Mouse (Mus musculus): ENCODE measurements at regions not wholly inside any gene's neighbourhood (a gene's known extent, or its start where the extent isn't known, plus 50 kb on each side); places are given as distances from the start of the nearest gene placed in this dataset.
"Not testable (repeated sequence)": the region's sequence is repeated elsewhere in the genome, so short reads cannot be mapped to it uniquely, and the experiment has no call there.

DNA sequence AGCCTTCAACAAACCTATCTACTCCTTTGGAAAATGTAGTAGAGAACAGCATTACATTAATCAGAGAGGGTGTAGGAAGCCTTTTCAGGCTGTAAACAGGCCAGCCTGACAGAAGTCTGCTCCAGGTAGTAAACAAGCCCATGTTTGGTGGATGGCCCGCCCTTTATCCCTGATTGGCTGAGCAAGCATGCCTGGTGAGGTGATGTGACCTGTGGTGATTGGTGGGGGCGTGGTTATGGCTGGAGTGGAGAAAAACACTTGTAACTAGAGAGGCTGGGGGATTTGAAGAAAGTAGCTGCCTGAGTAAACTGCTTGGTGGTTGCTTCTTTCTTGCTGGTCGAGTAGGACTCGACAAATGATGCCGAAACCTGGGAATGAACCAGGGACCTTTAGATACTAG, 621.3 kb upstream of the Dsel start:
- not testable (repeated sequence) for DNase-seq (ENCODE audit: low spot score)

DNA sequence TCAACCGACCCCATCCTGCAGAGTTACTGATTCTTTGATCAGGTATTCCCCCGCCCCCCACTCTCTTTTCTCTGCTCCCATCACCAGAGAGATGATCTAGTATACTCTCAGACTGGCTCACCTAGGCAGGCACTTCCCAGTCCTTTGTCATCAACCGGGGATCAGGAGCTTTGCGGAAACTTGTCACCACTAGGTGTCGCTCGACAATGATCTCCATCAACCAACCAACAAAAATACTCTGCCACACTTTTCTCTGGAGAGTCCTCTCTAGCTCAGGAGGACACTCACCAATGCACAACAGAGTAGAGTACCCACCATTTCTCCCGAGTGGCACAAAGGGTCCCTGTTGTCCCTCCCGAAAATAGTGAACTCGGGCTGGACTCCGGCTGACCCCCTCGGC, 591.3 kb upstream of the Dsel start:
- peak; percentile 10 for DNase-seq (ENCODE audit: low spot score)

DNA sequence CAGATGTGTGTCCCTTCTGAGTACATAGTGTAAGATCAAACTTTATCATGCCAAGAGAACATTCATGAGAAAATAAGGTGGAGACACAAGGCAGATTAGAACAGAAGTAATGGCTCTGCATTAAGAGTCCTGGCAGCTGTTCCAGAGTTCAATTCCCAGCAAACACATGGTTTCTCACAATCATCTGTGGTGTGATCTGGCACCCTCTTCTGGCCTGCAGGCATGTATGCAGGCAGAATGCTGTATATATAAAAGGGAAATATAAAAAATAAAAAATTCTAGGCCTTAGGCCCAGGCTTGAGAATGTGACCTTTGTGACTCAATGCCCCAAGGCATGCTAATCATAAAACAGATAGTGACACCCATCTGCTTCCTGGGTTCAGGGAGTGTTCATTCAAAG, 587.7 kb upstream of the Dsel start:
- DNase-seq (ENCODE audit: low spot score): no peak

DNA sequence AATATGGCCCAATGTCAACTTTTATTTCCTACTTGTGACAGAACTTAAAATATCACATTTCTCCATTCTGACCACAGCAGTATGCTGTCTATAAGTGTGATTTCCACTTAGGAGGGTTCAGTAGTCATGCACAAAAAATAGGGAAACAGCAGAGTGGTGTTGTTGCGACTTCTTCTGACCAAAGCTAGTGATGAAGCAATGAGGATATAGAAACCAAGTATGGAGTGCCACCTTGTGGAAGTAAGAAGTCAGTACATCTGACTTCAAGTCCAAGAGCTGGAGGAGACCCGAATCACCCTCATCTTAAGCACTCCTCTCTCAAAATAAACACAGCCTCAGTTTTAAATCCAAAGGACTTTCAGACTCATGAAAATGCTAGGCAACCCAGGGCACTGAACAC, 586.9 kb upstream of the Dsel start:
- DNase-seq (ENCODE audit: low spot score): no peak

DNA sequence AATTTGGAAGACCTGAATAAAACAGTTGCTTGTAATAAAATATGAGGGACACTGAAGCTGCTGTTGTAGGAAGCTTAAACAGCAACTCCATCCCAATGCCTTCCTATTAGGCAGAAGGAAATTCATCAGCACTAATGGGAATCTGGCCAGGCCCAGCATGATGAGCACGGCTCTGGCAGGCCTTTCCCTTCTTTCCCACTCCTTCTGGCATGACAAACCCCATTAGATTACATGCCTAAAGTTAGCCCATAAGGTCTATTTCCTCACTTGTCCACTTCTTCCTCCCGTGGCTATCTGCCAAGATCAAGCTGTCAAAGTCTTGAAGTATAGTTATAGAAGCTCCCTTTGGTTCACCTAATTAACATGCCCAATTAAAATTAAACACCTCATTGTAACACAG, 574.4 kb upstream of the Dsel start:
- DNase-seq (ENCODE audit: low spot score): no peak

DNA sequence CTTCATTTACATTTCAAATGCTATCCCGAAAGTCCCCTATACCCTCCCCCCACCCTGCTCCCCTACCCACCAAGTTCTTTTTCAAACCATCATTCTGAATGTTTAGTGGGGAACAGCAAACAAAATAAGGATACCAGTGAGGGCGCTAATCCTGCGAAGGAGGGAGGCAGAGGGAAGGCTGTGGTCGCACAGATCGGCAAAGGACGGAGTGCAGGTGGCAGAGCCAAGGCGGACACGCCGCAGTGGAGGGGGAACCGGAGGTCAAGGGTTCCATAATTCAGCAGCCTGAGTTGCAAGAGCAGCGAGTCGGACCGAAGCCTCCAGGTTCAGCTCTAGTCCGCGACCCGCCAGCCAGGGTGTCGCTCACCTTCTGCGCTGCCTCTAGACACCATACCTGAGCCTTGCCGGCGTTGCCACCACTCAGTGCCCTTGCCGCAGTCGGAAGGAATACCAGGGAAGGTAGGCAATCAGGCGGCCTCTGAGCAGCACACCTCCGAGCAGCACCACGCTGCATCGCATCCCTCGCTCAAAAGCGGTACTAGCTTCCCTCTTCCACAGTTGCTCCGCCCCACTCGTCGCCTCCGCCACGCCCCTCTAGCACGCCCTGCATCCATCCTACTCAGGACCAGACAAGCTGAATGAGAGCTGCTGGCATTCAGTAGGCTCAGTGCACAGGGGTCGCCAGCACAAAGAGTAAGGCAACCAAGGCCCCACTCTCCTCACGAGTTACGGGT, 551.8 kb upstream of the Dsel start:
- no peak for DNase-seq (ENCODE audit: low spot score)

DNA sequence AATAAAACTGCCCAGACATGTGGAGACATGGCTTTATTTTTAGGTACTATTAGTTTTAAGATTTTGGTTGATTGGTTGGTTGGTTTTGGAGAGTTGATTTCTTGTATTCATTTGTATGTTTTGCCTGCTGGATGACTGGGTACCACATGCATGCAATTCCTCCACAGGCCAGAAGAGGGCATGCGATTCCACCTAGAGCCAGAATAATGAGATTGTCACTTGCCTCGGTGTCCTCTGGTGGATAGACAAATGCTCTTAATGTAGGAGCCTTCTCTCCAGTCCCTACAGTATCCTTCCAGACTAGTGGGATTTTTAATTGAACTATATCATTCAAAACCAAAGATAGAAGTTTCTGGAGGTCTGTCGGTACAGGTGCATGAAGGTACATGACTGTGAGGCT, 524.1 kb upstream of the Dsel start:
- peak; percentile 20 for DNase-seq (ENCODE audit: low spot score)

DNA sequence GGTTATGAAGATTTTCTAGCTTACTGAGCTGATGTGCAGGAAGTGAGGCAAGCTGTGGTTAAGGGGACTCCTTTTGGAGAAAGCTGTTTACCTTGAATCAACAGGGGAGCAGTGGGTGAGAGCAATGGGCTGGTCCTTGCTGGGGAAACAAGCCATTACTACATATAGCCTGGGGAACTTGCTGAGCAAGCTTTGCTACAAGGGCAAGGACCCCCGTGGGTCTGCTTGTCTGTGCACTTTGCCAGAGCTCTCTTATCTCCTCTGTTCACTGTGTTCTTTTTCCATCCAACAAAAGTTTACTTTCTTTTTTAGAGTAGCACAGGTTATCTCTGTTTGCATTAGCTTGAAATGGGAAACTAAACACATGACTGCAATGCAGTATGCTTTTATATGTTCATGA, 519.3 kb upstream of the Dsel start:
- no peak for DNase-seq (ENCODE audit: low spot score)

DNA sequence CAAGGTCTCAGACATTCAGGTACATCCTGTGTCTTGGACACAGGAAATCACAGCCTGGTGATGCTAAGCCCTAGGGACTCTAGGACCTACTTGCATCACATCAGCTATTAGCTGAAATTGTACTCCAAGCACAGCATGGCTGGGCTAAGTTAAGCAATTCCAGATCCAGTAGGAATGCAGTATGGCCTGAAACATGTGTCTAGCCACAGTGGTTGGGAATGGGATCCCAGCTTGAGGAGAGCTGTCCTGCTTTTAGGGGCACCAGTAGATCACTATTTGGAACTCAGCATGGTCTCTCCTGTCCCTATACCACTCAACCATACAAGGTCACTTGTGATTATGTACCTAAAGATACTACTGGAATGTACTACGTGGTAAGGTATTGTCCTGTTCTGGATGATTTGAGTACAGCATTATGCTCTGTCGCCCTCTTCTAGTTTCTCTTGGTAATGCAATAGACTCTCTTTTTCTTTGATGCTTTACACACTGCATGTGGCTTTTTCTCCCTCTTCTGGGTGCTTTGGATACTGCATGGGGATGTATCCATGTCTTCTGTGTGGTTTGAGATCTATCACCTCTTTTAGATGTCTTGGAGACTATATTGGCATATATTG, 515.0 kb upstream of the Dsel start:
- DNase-seq (ENCODE audit: low spot score): peak; percentile 7

DNA sequence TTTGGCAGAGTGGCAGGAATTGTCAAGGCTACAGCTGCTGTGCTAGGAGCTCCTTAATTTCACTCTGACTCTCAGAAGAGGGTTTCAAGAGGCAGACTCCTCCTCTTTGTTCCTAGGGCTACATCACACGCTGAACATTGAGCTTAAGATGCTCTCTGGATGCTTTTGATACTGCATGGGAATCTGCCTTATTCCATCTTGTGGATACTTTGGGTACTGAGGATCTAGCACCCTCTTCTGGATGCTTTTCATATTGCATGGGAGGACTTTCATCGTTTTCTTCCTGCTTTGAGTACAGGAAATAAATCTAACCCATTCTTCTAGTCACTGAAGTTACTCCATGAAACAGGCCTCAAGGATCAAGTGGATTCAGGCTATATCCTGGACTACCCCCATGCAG, 513.9 kb upstream of the Dsel start:
- no peak for DNase-seq (ENCODE audit: low spot score)

DNA sequence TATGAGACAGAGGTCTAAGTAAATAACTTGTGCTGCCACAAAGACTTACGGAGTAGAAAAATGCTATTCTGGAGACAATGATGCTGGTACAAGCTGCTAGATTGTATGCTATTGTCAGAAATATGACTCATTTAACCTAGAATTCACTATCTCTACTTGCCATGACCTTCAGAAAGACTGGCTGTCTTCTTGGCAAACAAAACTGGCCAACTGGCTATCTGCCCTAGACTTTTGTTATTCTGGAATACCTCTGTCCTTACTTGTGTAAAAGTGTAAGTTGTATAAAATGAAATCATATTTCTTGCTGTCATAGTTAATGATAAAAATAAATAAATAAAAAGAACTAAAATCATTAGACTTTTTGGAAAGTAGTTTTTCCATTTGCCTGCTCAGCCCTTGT, 491.1 kb upstream of the Dsel start:
- DNase-seq (ENCODE audit: low spot score): no peak

Data from urinary bladder, postnatal 14 days (tissue).